Mouse (Mus musculus) lung, postnatal 10 days (tissue): Measurements from ENCODE around the gene Gm13304.
"Not testable (repeated sequence)": the region's sequence is repeated elsewhere in the genome, so short reads cannot be mapped to it uniquely, and the experiment has no call there.

Experiments
- DNase-seq: peaks from one replicate; pipeline ENCODE4 v3.0.0; 2021

Gm13304 gene

DNA sequence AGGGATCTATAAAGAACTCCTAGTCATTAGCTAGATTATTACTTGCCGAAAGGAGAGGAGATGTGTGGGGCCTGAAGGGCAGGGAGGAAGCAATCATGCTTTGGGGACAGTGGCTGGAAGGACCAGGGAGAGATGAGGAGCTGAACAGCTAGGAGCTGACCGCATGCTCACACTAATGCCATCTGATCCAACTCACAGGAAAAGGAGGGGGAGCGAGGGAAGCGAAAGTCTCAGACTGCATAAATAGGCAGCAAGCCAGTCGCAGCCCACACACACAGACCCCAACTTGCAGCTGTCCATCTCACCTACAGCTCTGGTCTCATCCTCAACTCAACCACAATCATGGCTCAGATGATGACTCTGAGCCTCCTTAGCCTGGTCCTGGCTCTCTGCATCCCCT, at the start of gene Gm13304:
TSS of gene Gm13304 (plus strand) at position 301 of the 400 bp plus-strand sequence.
- DNase-seq = not testable (repeated sequence)

GRCm38 (mm10) chr4:42090907-42091306, 23.7 kb upstream of the Gm13304 start, which contains the start of gene Gm3893:
Gene Gm3893 (plus strand): TSS chr4:42091207.
- DNase-seq = not testable (repeated sequence)

DNA sequence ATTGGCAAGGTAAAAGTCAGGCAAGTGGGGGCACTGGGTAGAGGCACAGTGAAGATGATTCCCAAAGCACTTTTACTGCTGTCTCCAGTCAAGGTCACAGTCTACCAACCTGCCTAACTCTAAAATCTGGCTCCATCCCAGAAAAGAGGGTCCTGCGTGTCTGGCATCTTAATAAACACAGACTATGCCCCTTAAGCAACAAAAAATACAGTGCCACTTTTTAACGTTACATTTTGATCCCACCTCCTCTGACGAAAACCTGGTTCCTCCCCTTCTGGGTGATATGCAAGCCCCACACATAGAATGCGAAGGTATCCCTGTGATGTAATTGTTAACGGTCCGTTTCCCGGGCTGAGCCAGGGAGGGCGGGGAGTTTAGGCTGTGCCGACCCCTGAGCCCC, 38.5 kb downstream of the Gm13304 start, which contains the start of gene Gm13306:
TSS of gene Gm13306 (plus strand) at position 301 of the 400 bp plus-strand sequence.
- not testable (repeated sequence) for DNase-seq
